Mouse (Mus musculus) heart, postnatal 0 days (tissue): ENCODE results near the gene Eif5. TPM values are rescaled to one million over a fixed set of nuclear protein-coding genes. Genes with fewer than 3 reads are reported as not detected.
A peak's percentile ranks its signal among the peaks of the same experiment; 100 is the strongest.

Experiments used
- ATAC-seq: fragments of 200-750 bp; cut with Nextera tagmentation; 2 replicates; pipeline ENCODE4 v1.8.0; 2017; ENCODE audit warnings: low read depth, moderate number of reproducible peaks, moderate library complexity; ENCODE audit not compliant: insufficient read depth
- DNase-seq: peaks from one replicate; pipeline ENCODE4 v3.0.0-alpha.2; 2016; ENCODE audit warnings: low spot score
- H3K27ac ChIP-seq: fragments of 300-500 bp; sonication (generic); 2 replicates; pipeline ENCODE4 v1.5.1; 2014; ENCODE audit warnings: low read depth, mild to moderate bottlenecking
- H3K27me3 ChIP-seq: fragments of 300-500 bp; sonication (generic); 2 replicates; pipeline ENCODE4 v1.6.1; 2014; ENCODE audit warnings: low read length, mixed read lengths; ENCODE audit not compliant: control insufficient read depth, insufficient read depth
- H3K36me3 ChIP-seq: fragments of 300-500 bp; sonication (generic); replicated peaks from 2 replicates; pipeline ENCODE4 v1.6.1; 2014; ENCODE audit warnings: low read length, mixed read lengths; ENCODE audit not compliant: control insufficient read depth, insufficient read depth
- H3K4me1 ChIP-seq: fragments of 300-500 bp; sonication (generic); 2 replicates; pipeline ENCODE4 v1.6.1; 2014; ENCODE audit warnings: antibody characterized with exemption; ENCODE audit not compliant: control insufficient read depth, insufficient read depth
- H3K4me2 ChIP-seq: fragments of 300-500 bp; sonication (generic); 2 replicates; pipeline ENCODE4 v1.6.1; 2014; ENCODE audit warnings: low read depth, mild to moderate bottlenecking, low read length, moderate library complexity
- H3K4me3 ChIP-seq: fragments of 300-500 bp; sonication (generic); 2 replicates; pipeline ENCODE4 v1.5.1; 2014; ENCODE audit warnings: low read depth, low read length
- H3K9ac ChIP-seq: fragments of 300-500 bp; sonication (generic); replicated peaks from 2 replicates; pipeline ENCODE4 v1.6.1; 2014; ENCODE audit warnings: low read depth, low read length, mixed read lengths
- H3K9me3 ChIP-seq: fragments of 300-500 bp; sonication (generic); replicated peaks from 2 replicates; pipeline ENCODE4 v1.6.1; 2016; ENCODE audit warnings: low read length; ENCODE audit not compliant: control insufficient read depth
- CTCF ChIP-seq: IDR thresholded peaks from 2 replicates; pipeline ENCODE4 v1.5.1; 2016; ENCODE audit warnings: antibody characterized with exemption, control low read depth, low read depth
- EP300 ChIP-seq: IDR thresholded peaks from 2 replicates; pipeline ENCODE4 v1.6.1; 2016; ENCODE audit warnings: antibody characterized with exemption, low read depth
- WGBS: fragments of 180-500 bp; shearing (Covaris S2); extraction: QIAGEN DNeasy Blood & Tissue Kit; methylation state at CpG from one replicate; pipeline ENCODE4 v1.1.7; 2014; 5-methylcytosine and 5-hydroxymethylcytosine counted together
- polyA plus RNA-seq: library from polyadenylated mRNA; unstranded; fragments of >200 nt; fragmentation: Nextera tagmentation; extraction: Ambion mirVana; gene quantifications from 2 replicates; pipeline ENCODE4 v1.2.1, GENCODE M21; 2015
- total RNA-seq: library from RNA; depleted of rRNA; stranded (reverse); fragments of >200 nt; gene quantifications from 2 replicates; pipeline ENCODE4 v1.2.3, GENCODE M21; 2014; ENCODE audit warnings: low replicate concordance

Eif5 gene
- total and polyA plus RNA-seq, 2 experiments from 2014 or later = 153 to 361 TPM

DNA sequence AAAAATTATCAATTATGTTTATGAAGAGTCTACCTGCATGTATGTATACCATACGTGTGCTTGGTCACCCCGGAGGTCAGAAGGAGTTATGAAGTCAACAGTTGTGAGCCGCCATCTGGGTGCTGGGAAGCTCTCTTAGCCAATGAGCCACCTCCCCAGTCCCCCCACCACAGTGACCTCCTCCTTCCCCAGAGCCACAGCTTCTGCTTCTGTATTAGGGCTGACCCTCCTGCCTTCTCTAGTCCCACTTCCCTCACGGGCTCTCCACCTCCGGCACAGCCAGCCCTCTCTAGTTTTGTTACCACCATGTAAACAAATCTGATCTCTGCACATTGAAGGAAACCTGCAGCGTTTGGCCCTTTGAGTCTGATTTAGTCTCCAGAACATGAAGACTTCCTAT, 19.7 kb downstream of the Eif5 start:
- DNase-seq = no peak
- no peaks in the 10 kb centered on the region for H3K27me3 ChIP-seq
- H3K9ac ChIP-seq = no peak overlapping the region
- ATAC-seq = no peak
- H3K4me3 ChIP-seq = no peak overlapping the region
- no peaks in the 10 kb centered on the region for H3K36me3 ChIP-seq
- H3K4me2 ChIP-seq = no peak overlapping the region
- H3K9me3 ChIP-seq = no peaks in the 10 kb centered on the region
- H3K27ac ChIP-seq = no peak overlapping the region
- no peak for TF ChIP-seq CTCF
- TF ChIP-seq EP300 = no peak
- 63% methylated on average over 6 of the region's 6 CpGs for WGBS
- H3K4me1 ChIP-seq = peaks cover 7% of the 10 kb centered on the region

DNA sequence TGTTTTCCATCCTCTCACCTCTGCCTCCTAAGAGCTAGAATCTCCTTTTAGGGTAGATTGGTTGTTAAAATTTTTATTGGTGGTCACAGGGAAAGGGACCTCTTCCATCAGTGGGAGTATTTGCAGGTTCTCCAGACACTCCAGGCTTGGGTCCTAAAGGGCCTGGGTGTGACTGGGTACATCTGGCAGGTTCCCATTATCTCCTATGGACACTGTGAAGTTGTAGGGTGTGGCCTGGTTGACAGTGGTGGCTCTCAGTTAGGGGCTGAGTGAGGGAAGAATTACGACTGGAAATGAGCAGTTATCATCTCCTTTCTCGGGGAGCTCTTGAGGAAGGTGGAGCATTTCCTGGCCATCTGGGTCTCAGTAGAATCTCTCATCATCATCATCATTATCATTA, 20.8 kb downstream of the Eif5 start:
- H3K4me2 ChIP-seq = no peak overlapping the region
- H3K9me3 ChIP-seq = no peaks in the 10 kb centered on the region
- no peak overlapping the region for H3K4me3 ChIP-seq
- no peak overlapping the region for H3K27ac ChIP-seq
- H3K9ac ChIP-seq = no peak overlapping the region
- no peak for DNase-seq
- H3K36me3 ChIP-seq = no peaks in the 10 kb centered on the region
- no peak for ATAC-seq
- WGBS = 51% methylated on average over 2 of the region's 2 CpGs
- peaks cover 14% of the 10 kb centered on the region for H3K4me1 ChIP-seq
- H3K27me3 ChIP-seq = no peaks in the 10 kb centered on the region
- TF ChIP-seq EP300 (no peak), CTCF (no peak)

DNA sequence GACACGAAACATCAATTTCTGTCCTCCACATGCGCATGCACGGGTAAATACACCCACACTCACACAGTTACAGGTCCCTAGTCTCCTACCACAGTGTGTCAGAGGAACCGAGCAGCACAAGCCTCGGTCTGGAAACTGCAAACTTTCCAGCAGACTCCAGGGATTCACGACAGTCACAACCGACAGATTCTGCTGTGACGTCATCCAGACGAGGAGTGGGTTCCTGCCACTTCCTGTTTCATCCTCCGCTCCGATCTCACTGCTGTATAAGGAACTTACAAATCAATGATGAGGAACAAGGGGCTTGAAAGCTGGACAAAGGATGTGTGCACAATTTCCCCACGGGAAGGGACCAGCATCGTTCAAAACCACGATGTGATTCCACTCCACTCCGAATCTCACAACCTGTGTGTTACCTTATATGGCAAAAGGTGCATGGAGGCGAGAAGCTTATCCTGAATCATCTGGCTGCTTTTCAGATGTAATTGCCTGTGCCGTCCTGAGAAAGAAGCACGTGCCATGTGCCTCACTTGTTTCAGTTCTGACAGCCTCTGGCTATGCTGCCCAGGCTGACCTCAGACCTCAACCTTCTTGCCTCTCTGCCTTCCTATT, 21.9 kb downstream of the Eif5 start:
- no peak for DNase-seq
- Histone ChIP-seq H3K9me3 (no peaks in the 10 kb centered on the region), H3K27me3 (no peaks in the 10 kb centered on the region), H3K27ac (no peak overlapping the region), H3K4me1 (peaks cover 14% of the 10 kb centered on the region), H3K4me2 (peak overlapping the region; percentile 37), H3K36me3 (no peaks in the 10 kb centered on the region), H3K9ac (no peak overlapping the region), H3K4me3 (peak overlapping the region; percentile 18; the same call in 1 of the 2 replicates)
- 41% methylated on average over 18 of the region's 18 CpGs for whole genome bisulfite sequencing
- no peak for ATAC-seq
- no peak for TF ChIP-seq EP300
- no peak for TF ChIP-seq CTCF

DNA sequence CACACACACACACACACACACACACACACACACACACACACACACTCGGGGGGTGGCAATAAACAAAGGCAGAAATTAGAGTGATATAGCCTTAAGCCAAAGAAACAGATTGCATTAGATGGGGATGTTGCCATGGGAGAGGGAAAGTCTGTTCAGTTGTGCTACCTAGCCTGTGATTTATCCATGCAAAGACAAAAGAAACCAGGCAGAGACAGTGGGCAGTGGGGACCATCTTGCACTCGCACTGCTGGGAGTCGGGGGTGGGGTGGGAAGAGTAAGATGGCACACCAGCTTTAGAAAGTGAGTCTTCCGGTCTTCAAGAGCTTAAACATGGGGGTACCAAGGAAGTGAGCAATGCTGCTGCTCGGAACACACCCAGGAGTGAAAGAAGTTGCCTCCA, 22.5 kb downstream of the Eif5 start:
- 71% methylated on average over 5 of the region's 5 CpGs for WGBS
- ATAC-seq = no peak
- no peak overlapping the region for H3K9ac ChIP-seq
- TF ChIP-seq CTCF = no peak
- TF ChIP-seq EP300 = no peak
- no peak for DNase-seq
- peaks cover 14% of the 10 kb centered on the region for H3K4me1 ChIP-seq
- H3K27me3 ChIP-seq = no peaks in the 10 kb centered on the region
- no peaks in the 10 kb centered on the region for H3K36me3 ChIP-seq
- no peak overlapping the region for H3K27ac ChIP-seq
- H3K4me2 ChIP-seq = no peak overlapping the region
- no peaks in the 10 kb centered on the region for H3K9me3 ChIP-seq
- no peak overlapping the region for H3K4me3 ChIP-seq

DNA sequence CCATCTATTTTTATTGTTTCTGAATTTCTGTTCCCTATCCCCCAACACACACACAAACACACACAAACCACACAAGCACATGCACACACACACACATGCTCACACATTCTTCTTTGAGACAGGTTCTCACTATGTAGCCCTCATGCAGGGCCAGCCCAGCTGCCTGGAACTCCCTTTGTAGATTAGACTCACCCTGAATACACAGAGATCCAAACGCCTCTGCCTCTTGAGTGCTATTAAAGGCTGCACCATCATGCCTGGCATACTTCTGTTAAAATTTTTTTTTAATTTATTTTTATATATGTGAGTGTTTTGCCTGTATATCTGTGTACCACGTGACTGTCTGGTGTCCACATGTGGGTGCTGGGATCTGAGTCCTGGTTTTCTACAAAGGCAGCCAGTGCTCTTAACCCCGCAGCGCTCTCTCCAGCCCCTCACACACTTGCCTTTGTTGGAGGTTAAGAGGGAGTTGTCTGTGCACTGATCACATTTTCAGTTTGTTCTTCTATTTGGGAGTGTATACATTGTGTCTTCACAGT, 24.5 kb downstream of the Eif5 start:
- peak overlapping the region; percentile 9; the same call in 1 of the 2 replicates for H3K4me2 ChIP-seq
- ATAC-seq = peak; percentile 85

More for the DNA sequence above, 24.5 kb downstream of the Eif5 start:
- no peak overlapping the region for H3K4me3 ChIP-seq
- H3K36me3 ChIP-seq = no peaks in the 10 kb centered on the region
- H3K4me1 ChIP-seq = peaks cover 14% of the 10 kb centered on the region
- H3K9ac ChIP-seq = no peak overlapping the region
- H3K9me3 ChIP-seq = no peaks in the 10 kb centered on the region
- TF ChIP-seq EP300 (no peak), CTCF (no peak)
- DNase-seq = peak; percentile 52
- H3K27ac ChIP-seq = peak overlapping the region; percentile 70
- 13% methylated on average over 4 of the region's 4 CpGs for WGBS
- no peaks in the 10 kb centered on the region for H3K27me3 ChIP-seq
